Mouse (Mus musculus) embryonic facial prominence, embryonic 14.5 days (tissue): Measurements from ENCODE around the gene Skap1. TPM values are rescaled to one million over a fixed set of nuclear protein-coding genes. Genes with fewer than 3 reads are reported as not detected.
"Not testable (repeated sequence)": the region's sequence is repeated elsewhere in the genome, so short reads cannot be mapped to it uniquely, and the experiment has no call there.

Experiments used
- ATAC-seq: fragments of 200-750 bp; cut with Nextera tagmentation; 2 replicates; pipeline ENCODE4 v1.8.0; 2017; ENCODE audit warnings: low read depth, moderate number of reproducible peaks, moderate TSS enrichment
- DNase-seq: peaks from one replicate; pipeline ENCODE4 v3.0.0-alpha.2; 2015; ENCODE audit warnings: low spot score
- H3K27ac ChIP-seq: fragments of 300-500 bp; sonication (generic); replicated peaks from 2 replicates; pipeline ENCODE4 v1.5.1; 2014; ENCODE audit warnings: low read depth, mild to moderate bottlenecking, low read length, moderate library complexity
- H3K27me3 ChIP-seq: fragments of 300-500 bp; sonication (generic); replicated peaks from 2 replicates; pipeline ENCODE4 v1.6.1; 2014; ENCODE audit warnings: low read length; ENCODE audit not compliant: control insufficient read depth, insufficient read depth
- H3K36me3 ChIP-seq: fragments of 300-500 bp; sonication (generic); 2 replicates; pipeline ENCODE4 v1.6.1; 2014; ENCODE audit warnings: low read length, mixed read lengths; ENCODE audit not compliant: control insufficient read depth, insufficient read depth
- H3K4me1 ChIP-seq: fragments of 300-500 bp; sonication (generic); 2 replicates; pipeline ENCODE4 v1.6.1; 2014; ENCODE audit warnings: antibody characterized with exemption, low read length; ENCODE audit not compliant: control insufficient read depth, insufficient read depth
- H3K4me2 ChIP-seq: fragments of 300-500 bp; sonication (generic); 2 replicates; pipeline ENCODE4 v1.6.1; 2014; ENCODE audit warnings: low read depth, mild to moderate bottlenecking, low read length, moderate library complexity, mixed read lengths
- H3K4me3 ChIP-seq: fragments of 300-500 bp; sonication (generic); 2 replicates; pipeline ENCODE4 v1.5.1; 2014; ENCODE audit warnings: low read depth, mild to moderate bottlenecking, low read length
- H3K9ac ChIP-seq: fragments of 300-500 bp; sonication (generic); 2 replicates; pipeline ENCODE4 v1.6.1; 2014; ENCODE audit warnings: low read depth, mild to moderate bottlenecking, low read length, moderate library complexity, mixed read lengths
- H3K9me3 ChIP-seq: fragments of 300-500 bp; sonication (generic); 2 replicates; pipeline ENCODE4 v1.6.1; 2016; ENCODE audit warnings: low read length; ENCODE audit not compliant: control insufficient read depth
- WGBS: fragments of 180-500 bp; shearing (Covaris S2); extraction: QIAGEN DNeasy Blood & Tissue Kit; methylation state at CpG from one replicate; pipeline ENCODE4 v1.1.7; 2014; 5-methylcytosine and 5-hydroxymethylcytosine counted together
- polyA plus RNA-seq: library from polyadenylated mRNA; unstranded; fragments of >200 nt; fragmentation: Nextera tagmentation; extraction: Ambion mirVana; gene quantifications from 2 replicates; pipeline ENCODE4 v1.2.1, GENCODE M21; 2014

Skap1 gene
- polyA plus RNA-seq, 1 experiment from 2014 or later, result 1.5 TPM

GRCm38 (mm10) chr11:96703813-96704212 lies 239.4 kb downstream of the Skap1 start:
- Histone ChIP-seq H3K4me2 (no peak overlapping the region), H3K4me3 (no peak overlapping the region), H3K36me3 (no peaks in the 10 kb centered on the region), H3K4me1 (no peaks in the 10 kb centered on the region), H3K27ac (no peak overlapping the region), H3K9ac (no peak overlapping the region), H3K27me3 (peaks cover 5% of the 10 kb centered on the region; the same call in 1 of the 2 replicates), H3K9me3 (no peaks in the 10 kb centered on the region)
- no peak for DNase-seq
- no peak for ATAC-seq
- WGBS, result 81% methylated on average over 8 of the region's 8 CpGs

GRCm38 (mm10) chr11:96711268-96711667 lies 246.9 kb downstream of the Skap1 start:
- no peak overlapping the region for H3K4me3 ChIP-seq
- H3K9me3 ChIP-seq, result no peaks in the 10 kb centered on the region
- H3K27ac ChIP-seq, result no peak overlapping the region
- no peak for DNase-seq
- 63% methylated on average over 5 of the region's 5 CpGs for WGBS
- no peak overlapping the region for H3K4me2 ChIP-seq
- no peak for ATAC-seq
- no peaks in the 10 kb centered on the region for H3K36me3 ChIP-seq
- 0 out of 2 replicates have a peak, but pooled peaks cover 5% of the 10 kb centered on the region for H3K27me3 ChIP-seq
- no peak overlapping the region for H3K9ac ChIP-seq
- H3K4me1 ChIP-seq, result peaks cover 8% of the 10 kb centered on the region; the same call in 1 of the 2 replicates

GRCm38 (mm10) chr11:96711670-96712069 lies 247.3 kb downstream of the Skap1 start:
- peaks cover 8% of the 10 kb centered on the region; the same call in 1 of the 2 replicates for H3K4me1 ChIP-seq
- H3K36me3 ChIP-seq, result no peaks in the 10 kb centered on the region
- ATAC-seq, result no peak
- DNase-seq, result no peak
- no peaks in the 10 kb centered on the region for H3K9me3 ChIP-seq
- no peak overlapping the region for H3K9ac ChIP-seq
- 0 out of 2 replicates have a peak, but pooled peaks cover 5% of the 10 kb centered on the region for H3K27me3 ChIP-seq
- no peak overlapping the region for H3K4me2 ChIP-seq
- H3K27ac ChIP-seq, result no peak overlapping the region
- 75% methylated on average over 7 of the region's 7 CpGs for WGBS
- H3K4me3 ChIP-seq, result no peak overlapping the region

GRCm38 (mm10) chr11:96713210-96714005 lies 249.0 kb downstream of the Skap1 start:
- no peaks in the 10 kb centered on the region for H3K36me3 ChIP-seq
- peaks cover 8% of the 10 kb centered on the region; the same call in 1 of the 2 replicates for H3K4me1 ChIP-seq
- no peak overlapping the region for H3K4me2 ChIP-seq
- H3K9ac ChIP-seq, result no peak overlapping the region
- peak; percentile 55; the same call in 1 of the 2 replicates for ATAC-seq
- H3K27ac ChIP-seq, result no peak overlapping the region
- H3K9me3 ChIP-seq, result no peaks in the 10 kb centered on the region
- WGBS, result 56% methylated on average over 18 of the region's 18 CpGs
- no peak overlapping the region for H3K4me3 ChIP-seq
- DNase-seq, result peak; percentile 53
- no peaks in the 10 kb centered on the region for H3K27me3 ChIP-seq

GRCm38 (mm10) chr11:96714011-96714410 lies 249.6 kb downstream of the Skap1 start:
- H3K27me3 ChIP-seq, result no peaks in the 10 kb centered on the region
- WGBS, result 67% methylated on average over 7 of the region's 7 CpGs
- ATAC-seq (no peak), DNase-seq (no peak)
- no peaks in the 10 kb centered on the region for H3K36me3 ChIP-seq
- H3K9ac ChIP-seq, result no peak overlapping the region
- no peak overlapping the region for H3K4me3 ChIP-seq
- no peak overlapping the region for H3K27ac ChIP-seq
- H3K9me3 ChIP-seq, result no peaks in the 10 kb centered on the region
- no peak overlapping the region for H3K4me2 ChIP-seq
- peaks cover 8% of the 10 kb centered on the region; the same call in 1 of the 2 replicates for H3K4me1 ChIP-seq

- H3K9ac ChIP-seq, DNase-seq, ATAC-seq, H3K27ac ChIP-seq, H3K36me3 ChIP-seq, H3K4me1 ChIP-seq, H3K4me2 ChIP-seq, H3K4me3 ChIP-seq, H3K9me3 ChIP-seq, H3K27me3 ChIP-seq: not testable (repeated sequence)
- WGBS, result 82% methylated on average over 3 of the region's 5 CpGs
These were observed 250.8 kb downstream of the Skap1 start for GRCm38 (mm10) chr11:96715168-96715567.

- H3K27ac ChIP-seq, result no peak overlapping the region
- no peak for ATAC-seq
- no peak for DNase-seq
- no peaks in the 10 kb centered on the region for H3K27me3 ChIP-seq
- H3K36me3 ChIP-seq, result no peaks in the 10 kb centered on the region
- H3K9ac ChIP-seq, result no peak overlapping the region
- H3K4me1 ChIP-seq, result peaks cover 1% of the 10 kb centered on the region; the same call in 1 of the 2 replicates
- WGBS, result 55% methylated on average over 7 of the region's 7 CpGs
- H3K9me3 ChIP-seq, result no peaks in the 10 kb centered on the region
- no peak overlapping the region for H3K4me3 ChIP-seq
- H3K4me2 ChIP-seq, result no peak overlapping the region
These were observed 254.2 kb downstream of the Skap1 start for GRCm38 (mm10) chr11:96718609-96719008.

- Histone ChIP-seq H3K27me3 (no peaks in the 10 kb centered on the region), H3K9ac (no peak overlapping the region), H3K4me2 (no peak overlapping the region), H3K4me1 (no peaks in the 10 kb centered on the region), H3K27ac (no peak overlapping the region), H3K4me3 (no peak overlapping the region), H3K36me3 (no peaks in the 10 kb centered on the region), H3K9me3 (no peaks in the 10 kb centered on the region)
- 69% methylated on average over 1 of the region's 1 CpGs for WGBS
- DNase-seq (no peak), ATAC-seq (no peak)
These were observed 261.4 kb downstream of the Skap1 start for GRCm38 (mm10) chr11:96725833-96726232.

- ATAC-seq, result no peak
- Histone ChIP-seq H3K27me3 (no peaks in the 10 kb centered on the region), H3K4me3 (no peak overlapping the region), H3K9ac (no peak overlapping the region), H3K4me1 (no peaks in the 10 kb centered on the region), H3K36me3 (no peaks in the 10 kb centered on the region), H3K4me2 (no peak overlapping the region), H3K9me3 (no peaks in the 10 kb centered on the region), H3K27ac (no peak overlapping the region)
- WGBS, result 68% methylated on average over 2 of the region's 2 CpGs
- no peak for DNase-seq
These were observed 264.2 kb downstream of the Skap1 start for GRCm38 (mm10) chr11:96728577-96728976.
